Mouse (Mus musculus) left cerebral cortex, adult 2 months (tissue): ENCODE measurements around the gene Ccdc13. TPM values are rescaled to one million over a fixed set of nuclear protein-coding genes. Genes with fewer than 3 reads are reported as not detected.

ENCODE experiments used
- DNase-seq, 2 experiments: peaks; one replicate each; pipeline ENCODE4 v3.0.0; 2021 to 2022; ENCODE audit warnings: low spot score in 2 of 2, mixed read lengths in 1 of 2; ENCODE audit errors: extremely low spot score in 1 of 2
- H3K27ac ChIP-seq: fragments of 200-600 bp; 2 replicates; pipeline ENCODE4 v1.8.1; 2022
- H3K4me3 ChIP-seq: fragments of 200-600 bp; 2 replicates; pipeline ENCODE4 v1.8.1; 2022
- CTCF ChIP-seq: fragments of 200-600 bp; IDR thresholded peaks from 2 replicates; pipeline ENCODE4 v1.8.1; 2022; ENCODE audit warnings: antibody characterized with exemption, mild to moderate bottlenecking, moderate library complexity
- intact Hi-C: fragments of 180-260 bp; cut with DNase I; formaldehyde crosslinking; loops from one replicate; pipeline ENCODE4 v1.15.1; 2025
- total RNA-seq, 2 experiments: library from RNA; stranded (reverse); gene quantifications; 2 replicates each; pipeline ENCODE4 v1.2.3; 2021

Gene Ccdc13
- total RNA-seq, 2 experiments from 2014 or later, result 5.7 to 6.2 TPM

GRCm38 (mm10) chr9:121754624-121755023 is 84.6 kb downstream of the Ccdc13 start:
- H3K27ac ChIP-seq, result no peak overlapping the region
- no peak for TF ChIP-seq CTCF
- no peak for DNase-seq
- intact Hi-C loops, result no loop called here
- H3K4me3 ChIP-seq, result no peak overlapping the region

GRCm38 (mm10) chr9:121752774-121753173 is 86.5 kb downstream of the Ccdc13 start:
- intact Hi-C loops, result no loop called here
- TF ChIP-seq CTCF, result no peak

More at GRCm38 (mm10) chr9:121752774-121753173, 86.5 kb downstream of the Ccdc13 start:
- H3K27ac ChIP-seq, result peak overlapping the region; percentile 66
- H3K4me3 ChIP-seq, result no peak overlapping the region
- peak in 1 of 2 experiments; percentile 25 for DNase-seq

Other genes starting within 250 kb of the Ccdc13 start
- 1 to 10 TPM; 1.7 to 2.3 TPM for gene Lyzl4, start 197.4 kb downstream of the Ccdc13 start, total RNA-seq
- 10 to 100 TPM; 27.7 to 28.1 TPM for gene Vipr1, start 196.7 kb downstream of the Ccdc13 start, total RNA-seq
- gene Sec22c, start 134.0 kb downstream of the Ccdc13 start, total RNA-seq, result 10 to 100 TPM; 31.0 to 32.8 TPM
- gene Ss18l2, start 129.1 kb downstream of the Ccdc13 start, total RNA-seq, result 10 to 100 TPM; 84.4 to 89.6 TPM
- gene Nktr, start 120.3 kb downstream of the Ccdc13 start, total RNA-seq, result 100 to 1,000 TPM; 125 to 130 TPM
- gene Zfp651, start 80.1 kb downstream of the Ccdc13 start, total RNA-seq, result 100 to 1,000 TPM; 119 to 133 TPM
- gene Klhl40, start 61.9 kb downstream of the Ccdc13 start, total RNA-seq, result 10 to 100 TPM in 1 of 2 experiments, 1 to 10 TPM in 1; 7.3 to 10.5 TPM
- 10 to 100 TPM; 20.0 to 21.3 TPM for gene Hhatl, start 47.0 kb downstream of the Ccdc13 start, total RNA-seq
- 10 to 100 TPM; 90.3 to 93.7 TPM for gene Higd1a, start 18.9 kb upstream of the Ccdc13 start, total RNA-seq
- 1 to 10 TPM; 6.9 to 7.9 TPM for gene Ackr2, start 58.9 kb upstream of the Ccdc13 start, total RNA-seq
- gene Cyp8b1, start 76.8 kb upstream of the Ccdc13 start, total RNA-seq, result not detected
- gene Fam198a, start 111.5 kb upstream of the Ccdc13 start, total RNA-seq, result 1 to 10 TPM; 6.4 to 6.6 TPM
- gene Pomgnt2, start 157.6 kb upstream of the Ccdc13 start, total RNA-seq, result 10 to 100 TPM; 39.4 to 40.0 TPM